Mouse (Mus musculus): ENCODE data around the gene Ripor3. TPM values are rescaled to one million over a fixed set of nuclear protein-coding genes. Genes with fewer than 3 reads are reported as not detected.
"Not testable (repeated sequence)": the region's sequence is repeated elsewhere in the genome, so short reads cannot be mapped to it uniquely, and the experiment has no call there.

Ripor3 gene
- 2.0 and 2.2 TPM in 2 replicates for polyA plus RNA-seq (2014; fragmentation: Nextera tagmentation; extraction: Ambion mirVana)

DNA sequence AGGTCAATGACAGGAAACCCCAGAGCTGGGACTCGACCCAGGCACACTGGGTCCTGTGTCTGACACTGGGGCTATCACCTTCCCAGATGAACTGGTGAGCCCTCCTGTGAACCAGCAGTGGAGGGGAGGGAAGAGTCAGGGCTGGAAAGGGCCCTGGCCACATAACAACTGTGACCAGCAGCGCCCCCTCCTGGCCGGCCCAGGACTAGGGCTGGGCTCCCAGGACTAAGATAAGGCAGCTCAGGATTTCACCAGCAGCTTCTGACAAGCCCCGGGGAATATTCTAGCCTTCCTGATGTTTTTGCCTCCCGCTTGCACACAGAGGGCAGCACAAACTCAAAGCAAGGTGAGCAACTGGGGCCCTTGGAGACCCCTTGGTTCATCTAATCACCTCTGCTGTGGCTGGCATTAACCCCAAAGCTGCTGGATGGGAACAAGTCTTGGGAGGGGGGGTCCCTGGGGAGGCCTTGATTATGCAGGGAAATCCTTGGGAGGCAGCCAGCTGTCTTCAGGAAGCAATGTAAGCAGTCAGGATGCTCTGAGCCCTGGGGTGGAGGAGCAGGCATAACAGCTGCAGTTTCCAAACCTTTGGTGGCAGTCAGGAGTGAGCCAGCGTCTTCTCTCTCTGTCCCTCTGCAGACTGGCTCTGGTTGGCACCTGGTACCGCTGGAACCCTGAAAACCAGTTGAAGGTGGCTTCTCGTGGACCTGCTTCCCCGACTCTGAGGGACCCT is at the start of gene Ripor3:
Ripor3 (minus strand) TSS at position 683 of the 733 bp plus-strand sequence.
- H3K27ac ChIP-seq (ENCODE audit: low read depth): peak within 1 kb of the TSS; percentile 26; the same call in 1 of the 2 replicates
- H3K4me1 ChIP-seq (ENCODE audit: insufficient read depth): peaks cover 9% of the 10 kb centered on the region
- no peaks in the 10 kb centered on the region for H3K36me3 ChIP-seq (ENCODE audit: insufficient read depth)
- 27% methylated on average over 9 of the region's 9 CpGs for whole genome bisulfite sequencing
- DNase-seq: peak; percentile 87
- no peaks in the 10 kb centered on the region for H3K9me3 ChIP-seq (ENCODE audit: low read depth, low read length)
- H3K4me2 ChIP-seq: no peak within 1 kb of the TSS
- peak; percentile 83 for TF ChIP-seq CTCF (IDR thresholded peaks at IDR 0.05; ENCODE audit: low read depth)
- no peak within 1 kb of the TSS for H3K4me3 ChIP-seq (ENCODE audit: low read depth, low read length)
- ATAC-seq (ENCODE audit: insufficient read depth): peak; percentile 24; the same call in 1 of the 2 replicates
- H3K9ac ChIP-seq: no peak within 1 kb of the TSS
- no peaks in the 10 kb centered on the region for H3K27me3 ChIP-seq (ENCODE audit: insufficient read depth, low read length)

DNA sequence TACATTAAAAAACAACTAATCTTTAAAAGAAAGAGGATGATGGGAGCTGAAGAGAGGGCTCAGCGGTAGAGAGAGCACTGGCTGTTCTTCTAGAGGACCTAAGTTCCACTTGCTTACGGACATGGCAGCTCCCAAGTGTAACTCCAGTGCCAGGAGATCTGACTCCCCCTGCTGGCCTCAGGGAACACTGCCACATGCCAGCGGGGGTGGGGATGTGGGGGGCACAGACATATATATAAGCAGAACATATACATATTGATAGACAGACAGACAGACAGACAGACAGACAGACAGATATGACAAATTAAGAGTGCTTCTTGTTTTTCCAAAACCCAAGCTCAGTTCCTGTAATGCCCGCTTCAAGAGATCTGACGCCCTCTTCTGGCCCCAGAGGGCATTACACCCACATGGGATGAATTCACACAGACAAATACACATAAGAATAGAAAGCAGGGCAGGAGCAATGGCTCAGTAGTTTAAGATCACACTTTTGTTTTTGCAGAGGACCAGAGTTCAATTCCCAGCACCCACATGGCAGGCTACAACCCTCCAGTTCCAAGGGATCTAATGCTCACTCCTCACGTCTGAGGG is 48.9 kb upstream of the Ripor3 start:
- DNase-seq (no peak), ATAC-seq (ENCODE audit: insufficient read depth) (no peak)
- Histone ChIP-seq H3K9ac (no peak overlapping the region), H3K9me3 (ENCODE audit: low read depth, low read length) (no peaks in the 10 kb centered on the region), H3K4me3 (ENCODE audit: low read depth, low read length) (no peak overlapping the region), H3K27me3 (ENCODE audit: insufficient read depth, low read length) (no peaks in the 10 kb centered on the region), H3K27ac (ENCODE audit: low read depth) (no peak overlapping the region), H3K4me1 (ENCODE audit: insufficient read depth) (peaks cover 10% of the 10 kb centered on the region), H3K36me3 (ENCODE audit: insufficient read depth) (no peaks in the 10 kb centered on the region), H3K4me2 (no peak overlapping the region)
- peak; percentile 50 for TF ChIP-seq CTCF (IDR thresholded peaks at IDR 0.05; ENCODE audit: low read depth)
- WGBS: 70% methylated on average over 6 of the region's 6 CpGs

DNA sequence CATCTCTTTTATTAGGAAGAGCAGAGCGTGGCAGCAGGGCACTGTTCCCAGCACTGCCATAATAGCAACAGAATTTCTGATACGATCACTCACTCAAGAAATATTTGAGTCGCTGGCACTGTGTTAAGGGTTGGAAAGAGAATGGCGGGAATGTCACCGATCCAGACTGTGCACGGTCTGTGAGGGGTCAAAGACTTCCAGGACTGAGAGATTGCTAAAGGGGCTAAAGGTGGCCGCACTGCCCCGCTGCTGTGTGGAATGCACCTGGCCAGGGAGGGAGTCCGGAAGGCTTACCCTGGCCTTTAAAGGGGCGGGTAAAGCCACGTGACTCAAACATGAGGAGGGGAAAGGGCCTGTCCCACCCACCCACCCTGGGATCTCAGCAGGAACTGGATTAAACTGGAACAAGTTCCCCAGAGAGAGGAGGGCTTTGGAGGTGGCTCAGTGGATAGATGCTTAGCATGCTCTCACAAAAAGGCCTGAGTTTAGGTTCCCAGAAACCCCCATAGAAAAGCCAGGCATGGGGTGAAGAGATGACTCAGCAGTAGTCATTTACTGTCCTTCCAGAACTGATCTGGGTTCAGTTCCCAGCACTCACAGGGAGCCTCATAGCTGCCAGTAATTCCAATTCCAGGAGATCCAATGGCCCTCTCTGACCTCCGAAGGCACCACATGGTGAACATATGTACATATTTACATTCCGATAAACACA is 48.2 kb upstream of the Ripor3 start:
- Histone ChIP-seq H3K4me3 (ENCODE audit: low read depth, low read length) (no peak overlapping the region), H3K4me2 (no peak overlapping the region), H3K36me3 (ENCODE audit: insufficient read depth) (no peaks in the 10 kb centered on the region), H3K9me3 (ENCODE audit: low read depth, low read length) (no peaks in the 10 kb centered on the region), H3K4me1 (ENCODE audit: insufficient read depth) (peaks cover 10% of the 10 kb centered on the region), H3K27ac (ENCODE audit: low read depth) (peak overlapping the region; percentile 18; the same call in 1 of the 2 replicates), H3K27me3 (ENCODE audit: insufficient read depth, low read length) (no peaks in the 10 kb centered on the region), H3K9ac (no peak overlapping the region)
- 22% methylated on average over 13 of the region's 13 CpGs for WGBS
- peak; percentile 26 for DNase-seq
- TF ChIP-seq CTCF (IDR thresholded peaks at IDR 0.05; ENCODE audit: low read depth): no peak
- ATAC-seq (ENCODE audit: insufficient read depth): peak; percentile 61; the same call in 1 of the 2 replicates

DNA sequence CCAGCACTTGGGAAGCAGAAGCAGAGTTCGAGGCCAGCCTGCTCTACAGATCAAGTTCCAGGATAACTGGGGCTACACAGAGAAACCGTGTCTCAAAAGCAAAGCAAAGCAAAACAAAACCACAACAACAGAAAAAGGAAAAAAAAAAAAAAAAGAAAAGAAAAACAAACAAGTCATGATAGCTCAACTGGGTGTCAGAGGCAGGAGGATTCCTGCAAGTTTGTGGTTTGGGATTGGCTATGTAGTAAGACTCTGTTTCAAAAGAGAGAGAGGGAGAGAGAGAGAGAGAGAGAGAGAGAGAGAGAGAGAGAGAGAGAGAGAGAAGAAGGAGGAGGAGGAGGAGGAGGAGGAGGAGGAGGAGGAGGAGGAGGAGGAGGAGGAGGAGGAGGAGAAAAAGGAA is 47.5 kb upstream of the Ripor3 start:
- not testable (repeated sequence) for H3K4me1 ChIP-seq (ENCODE audit: insufficient read depth); H3K27me3 ChIP-seq (ENCODE audit: insufficient read depth, low read length); H3K9me3 ChIP-seq (ENCODE audit: low read depth, low read length); H3K4me3 ChIP-seq (ENCODE audit: low read depth, low read length); DNase-seq; H3K27ac ChIP-seq (ENCODE audit: low read depth); H3K9ac ChIP-seq; ATAC-seq (ENCODE audit: insufficient read depth); H3K36me3 ChIP-seq (ENCODE audit: insufficient read depth); H3K4me2 ChIP-seq
- WGBS: 55% methylated on average over 2 of the region's 2 CpGs

DNA sequence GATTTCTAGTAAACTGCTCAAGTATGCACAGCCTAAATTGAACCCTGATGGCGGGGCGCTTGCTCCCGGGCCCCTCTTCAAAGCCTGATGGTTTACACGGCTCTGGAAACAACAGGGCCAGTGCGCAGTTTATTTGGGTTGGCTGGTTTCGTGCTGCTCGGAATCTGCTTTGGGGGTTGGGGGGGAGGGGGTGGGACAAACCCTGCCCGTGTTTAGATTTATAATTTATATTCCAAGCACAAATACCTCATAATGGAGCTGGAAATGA is 46.2 kb upstream of the Ripor3 start:
- Histone ChIP-seq H3K4me1 (ENCODE audit: insufficient read depth) (peaks cover 10% of the 10 kb centered on the region), H3K27ac (ENCODE audit: low read depth) (peak overlapping the region; percentile 27; the same call in 1 of the 2 replicates), H3K9me3 (ENCODE audit: low read depth, low read length) (no peaks in the 10 kb centered on the region), H3K9ac (peak overlapping the region; percentile 26; the same call in 1 of the 2 replicates), H3K36me3 (ENCODE audit: insufficient read depth) (no peaks in the 10 kb centered on the region), H3K4me3 (ENCODE audit: low read depth, low read length) (no peak overlapping the region), H3K4me2 (no peak overlapping the region), H3K27me3 (ENCODE audit: insufficient read depth, low read length) (no peaks in the 10 kb centered on the region)
- no peak for TF ChIP-seq CTCF (IDR thresholded peaks at IDR 0.05; ENCODE audit: low read depth)
- ATAC-seq (ENCODE audit: insufficient read depth) (peak; percentile 29; the same call in 1 of the 2 replicates), DNase-seq (peak; percentile 39)
- 15% methylated on average over 8 of the region's 8 CpGs for WGBS

DNA sequence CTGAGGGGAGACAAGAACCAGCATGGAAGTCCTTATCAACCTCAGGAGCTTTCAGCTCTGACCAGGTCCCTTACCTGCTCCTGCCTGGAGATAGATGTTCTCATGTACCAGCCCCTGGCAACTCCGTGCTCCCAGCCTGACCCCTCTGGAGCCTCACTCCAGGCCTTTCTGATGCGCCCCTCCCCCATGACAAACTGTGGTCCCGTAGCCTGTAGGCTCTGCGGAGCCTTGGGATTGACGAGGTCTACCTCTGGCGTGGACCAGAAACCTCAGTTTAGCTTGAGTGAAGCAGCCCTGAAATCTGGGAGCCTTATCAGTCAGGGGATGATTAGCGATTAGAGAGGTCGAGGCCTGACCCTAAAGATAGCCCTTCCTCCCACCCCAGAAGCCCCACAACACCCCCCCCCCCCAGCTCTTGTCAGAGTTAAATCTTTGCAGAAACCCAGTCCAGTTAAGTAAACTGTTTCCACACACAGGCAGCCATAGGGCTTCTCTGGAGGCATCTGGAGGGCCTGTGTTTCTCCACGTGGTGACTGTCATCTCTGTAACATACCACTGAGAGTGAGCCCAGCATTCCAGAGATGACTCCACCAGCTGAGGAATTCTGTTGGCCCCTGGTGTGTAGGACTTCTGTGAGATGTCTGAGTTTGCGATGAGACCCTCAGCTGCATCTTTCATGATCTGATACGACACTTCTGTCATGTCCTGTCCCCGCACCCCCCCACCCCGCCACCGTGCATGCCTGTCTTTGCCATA is 45.7 kb upstream of the Ripor3 start:
- Histone ChIP-seq H3K4me3 (ENCODE audit: low read depth, low read length) (no peak overlapping the region), H3K4me1 (ENCODE audit: insufficient read depth) (peaks cover 10% of the 10 kb centered on the region), H3K9ac (peak overlapping the region; percentile 26; the same call in 1 of the 2 replicates), H3K27me3 (ENCODE audit: insufficient read depth, low read length) (no peaks in the 10 kb centered on the region), H3K4me2 (no peak overlapping the region), H3K36me3 (ENCODE audit: insufficient read depth) (no peaks in the 10 kb centered on the region), H3K27ac (ENCODE audit: low read depth) (peak overlapping the region; percentile 27; the same call in 1 of the 2 replicates), H3K9me3 (ENCODE audit: low read depth, low read length) (no peaks in the 10 kb centered on the region)
- DNase-seq: peak; percentile 70
- peak; percentile 68; the same call in 1 of the 2 replicates for ATAC-seq (ENCODE audit: insufficient read depth)
- WGBS: 12% methylated on average over 14 of the region's 14 CpGs
- no peak for TF ChIP-seq CTCF (IDR thresholded peaks at IDR 0.05; ENCODE audit: low read depth)

Data from lung, embryonic 14.5 days (tissue).